Mouse (Mus musculus): Measurements from ENCODE around the gene Ewsr1. TPM values are rescaled to one million over a fixed set of nuclear protein-coding genes. Genes with fewer than 3 reads are reported as not detected.

Ewsr1 gene
- total and polyA plus RNA-seq, 3 experiments = 399 to 1,267 (median 418) TPM

- Histone ChIP-seq H3K27me3 (replicated peaks) (no peaks in the 10 kb centered on the region), H3K9me3 (replicated peaks; ENCODE audit: low read length) (no peaks in the 10 kb centered on the region), H3K9ac (ENCODE audit: insufficient read depth, low read depth) (no peak overlapping the region), H3K36me3 (replicated peaks in 1 of 2; ENCODE audit: control insufficient read depth in 1 of 2, insufficient read depth in 1 of 2, low read length in 1 of 2) (peaks cover 18 to 47% of the 10 kb centered on the region in 2 experiments), H3K27ac (ENCODE audit: insufficient read depth, low read depth) (no peak overlapping the region), H3K79me2 (replicated peaks; ENCODE audit: control insufficient read depth, extremely low read depth, insufficient read depth, poor library complexity, severe bottlenecking) (peaks cover 15% of the 10 kb centered on the region), H3K4me3 (replicated peaks in 1 of 3; ENCODE audit: low read depth in 2 of 3, low read length in 2 of 3, poor library complexity in 1 of 3) (no peak overlapping the region), H3K4me2 (ENCODE audit: insufficient read depth, low read depth, poor library complexity, severe bottlenecking) (no peak overlapping the region), H3K4me1 (ENCODE audit: control insufficient read depth in 1 of 2, insufficient read depth in 2 of 2) (peaks cover 7 to 18% of the 10 kb centered on the region in 2 experiments; a peak in 3 of 4 replicates)
- dilution Hi-C loops (cut with MboI; ENCODE audit: extremely low pct_ligation_motif_present, extremely low pct_unique_long_range_greater_than_20kb, low sequenced_read_pairs) (no loop called here), in situ Hi-C loops (cut with MboI; ENCODE audit: low pct_ligation_motif_present, low pct_unique_long_range_greater_than_20kb, low sequenced_read_pairs) (no loop called here)
- no peak for TF ChIP-seq TBP (conservative IDR thresholded peaks at IDR 0.05; ENCODE audit: low read depth, low read length)
- no peak for TF ChIP-seq E2F4 (IDR thresholded peaks at IDR 0.05; ENCODE audit: insufficient replicate concordance, low read depth, low read length)
- TF ChIP-seq MAFK (IDR thresholded peaks at IDR 0.05; ENCODE audit: insufficient replicate concordance, low read length) = no peak
- no peak for TF ChIP-seq SIN3A (IDR thresholded peaks at IDR 0.05; ENCODE audit: low read length)
- TF ChIP-seq CTCF (conservative IDR thresholded peaks at IDR 0.05 in 1 of 2, IDR thresholded peaks at IDR 0.05 in 1 of 2; ENCODE audit: low read depth in 2 of 2, low read length in 2 of 2) = no peak
- no peak for TF ChIP-seq HCFC1 (IDR thresholded peaks at IDR 0.05; ENCODE audit: low read depth, low read length)
- TF ChIP-seq MEF2A (IDR thresholded peaks at IDR 0.05; ENCODE audit: borderline replicate concordance, low read depth, low read length) = no peak
- TF ChIP-seq PAX5 (IDR thresholded peaks at IDR 0.05; ENCODE audit: low read length) = no peak
- TF ChIP-seq GABPA (IDR thresholded peaks at IDR 0.05; ENCODE audit: insufficient replicate concordance, low read depth, low read length) = no peak
- no peak for TF ChIP-seq MYC (IDR thresholded peaks at IDR 0.05; ENCODE audit: low read depth, low read length)
- no peak for TF ChIP-seq UBTF (IDR thresholded peaks at IDR 0.05; ENCODE audit: low read depth, low read length)
- no peak for TF ChIP-seq POLR2AphosphoS2 (IDR thresholded peaks at IDR 0.05; ENCODE audit: low read depth, low read length)
- TF ChIP-seq ETS1 (conservative IDR thresholded peaks at IDR 0.05; ENCODE audit: low read depth, low read length) = no peak
- no peak for TF ChIP-seq MAZ (IDR thresholded peaks at IDR 0.05; ENCODE audit: low read depth, low read length)
- TF ChIP-seq JUN (IDR thresholded peaks at IDR 0.05; ENCODE audit: insufficient read depth, low read depth, low read length) = no peak
- TF ChIP-seq EP300 (IDR thresholded peaks at IDR 0.05; ENCODE audit: low read length) = no peak
- DNase-seq (ENCODE audit: extremely low read depth) = no peak
Observed at GRCm38 (mm10) chr11:5102384-5102783, 3.3 kb upstream of the Ewsr1 start.

- no peaks in the 10 kb centered on the region for H3K9me3 ChIP-seq (replicated peaks; ENCODE audit: low read length)
- DNase-seq (ENCODE audit: extremely low read depth) = no peak
- no peak overlapping the region for H3K9ac ChIP-seq (ENCODE audit: insufficient read depth, low read depth)
- in situ Hi-C loops (cut with MboI; ENCODE audit: low pct_ligation_motif_present, low pct_unique_long_range_greater_than_20kb, low sequenced_read_pairs) (no loop called here), dilution Hi-C loops (cut with MboI; ENCODE audit: extremely low pct_ligation_motif_present, extremely low pct_unique_long_range_greater_than_20kb, low sequenced_read_pairs) (no loop called here)
- H3K4me1 ChIP-seq (ENCODE audit: control insufficient read depth in 1 of 2, insufficient read depth in 2 of 2) = peaks cover 7 to 19% of the 10 kb centered on the region in 2 experiments; a peak in 3 of 4 replicates
- no peak overlapping the region for H3K27ac ChIP-seq (ENCODE audit: insufficient read depth, low read depth)
- TF ChIP-seq MAZ (IDR thresholded peaks at IDR 0.05; ENCODE audit: low read depth, low read length) = no peak
- TF ChIP-seq UBTF (IDR thresholded peaks at IDR 0.05; ENCODE audit: low read depth, low read length) = no peak
- no peak for TF ChIP-seq JUND (conservative IDR thresholded peaks at IDR 0.05; ENCODE audit: low read depth, low read length)
- TF ChIP-seq KAT2A (IDR thresholded peaks at IDR 0.05; ENCODE audit: insufficient replicate concordance, low read length) = no peak
- no peak for TF ChIP-seq BHLHE40 (IDR thresholded peaks at IDR 0.05; ENCODE audit: low read depth, low read length)
- no peak for TF ChIP-seq TBP (conservative IDR thresholded peaks at IDR 0.05; ENCODE audit: low read depth, low read length)
- no peak for TF ChIP-seq NELFE (IDR thresholded peaks at IDR 0.05; ENCODE audit: low read depth, low read length)
- H3K4me3 ChIP-seq (replicated peaks in 1 of 3; ENCODE audit: low read depth in 2 of 3, low read length in 2 of 3, poor library complexity in 1 of 3) = no peak overlapping the region
- peaks cover 22% of the 10 kb centered on the region for H3K79me2 ChIP-seq (replicated peaks; ENCODE audit: control insufficient read depth, extremely low read depth, insufficient read depth, poor library complexity, severe bottlenecking)
- H3K4me2 ChIP-seq (ENCODE audit: insufficient read depth, low read depth, poor library complexity, severe bottlenecking) = no peak overlapping the region
- H3K36me3 ChIP-seq (replicated peaks in 1 of 2; ENCODE audit: control insufficient read depth in 1 of 2, insufficient read depth in 1 of 2, low read length in 1 of 2) = peaks cover 18 to 47% of the 10 kb centered on the region in 2 experiments
- no peaks in the 10 kb centered on the region for H3K27me3 ChIP-seq (replicated peaks)
Observed at GRCm38 (mm10) chr11:5101641-5102040, 2.6 kb upstream of the Ewsr1 start.
